Mouse (Mus musculus) adrenal gland, postnatal 14 days (tissue): ENCODE data around the gene Ptprcap. TPM values are rescaled to one million over a fixed set of nuclear protein-coding genes. Genes with fewer than 3 reads are reported as not detected.
"Not testable (repeated sequence)": the region's sequence is repeated elsewhere in the genome, so short reads cannot be mapped to it uniquely, and the experiment has no call there.

ENCODE experiments used
- DNase-seq: peaks from one replicate; pipeline ENCODE4 v3.0.0; 2021; ENCODE audit warnings: mixed read lengths
- total RNA-seq: library from RNA; stranded (reverse); gene quantifications from 2 replicates; pipeline ENCODE4 v1.2.3, GENCODE M21; 2021

Ptprcap gene
- total RNA-seq, 1 experiment from 2014 or later, result 4.4 TPM

GRCm38 (mm10) chr19:4125741-4126696, 27.4 kb upstream of the Ptprcap start, which contains the start of gene Aip:
Aip (minus strand) TSS chr19:4125858.
- peak; percentile 99 for DNase-seq

DNA sequence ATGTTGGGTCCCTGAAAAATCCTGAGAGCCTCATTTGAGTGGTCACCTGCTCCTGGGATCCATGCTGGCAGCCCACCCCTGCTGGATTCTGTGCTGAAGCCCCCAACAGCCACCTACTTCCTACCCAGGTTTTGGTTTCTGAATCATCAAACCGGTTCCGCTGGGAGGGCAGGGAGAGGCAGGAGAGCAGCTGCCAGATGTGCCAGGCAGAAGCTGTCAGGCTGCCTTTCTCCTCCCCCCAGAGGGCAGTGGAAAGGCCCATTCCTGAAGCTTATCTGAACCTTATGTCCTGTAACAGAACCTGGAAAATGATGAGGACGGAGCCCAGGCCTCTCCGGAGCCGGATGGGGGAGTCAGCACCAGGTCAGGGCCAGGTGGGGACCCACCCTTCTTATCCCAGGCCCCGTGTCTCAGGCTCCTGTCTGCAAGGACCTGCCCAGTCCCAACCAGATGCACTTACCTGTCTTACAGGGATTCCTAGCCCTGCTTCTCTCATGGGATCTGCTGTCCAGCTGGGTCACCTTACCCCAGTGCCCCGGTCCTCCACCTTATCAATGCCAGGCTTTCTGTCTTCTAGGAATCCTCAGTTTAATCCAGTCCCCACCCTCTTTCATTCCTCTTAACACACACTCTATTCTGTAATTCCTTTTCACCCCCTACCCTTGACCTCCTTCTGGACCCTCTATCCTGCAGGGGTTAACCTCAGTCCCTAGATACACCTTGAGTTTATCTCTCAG, 26.5 kb upstream of the Ptprcap start:
- DNase-seq, result peak; percentile 52

DNA sequence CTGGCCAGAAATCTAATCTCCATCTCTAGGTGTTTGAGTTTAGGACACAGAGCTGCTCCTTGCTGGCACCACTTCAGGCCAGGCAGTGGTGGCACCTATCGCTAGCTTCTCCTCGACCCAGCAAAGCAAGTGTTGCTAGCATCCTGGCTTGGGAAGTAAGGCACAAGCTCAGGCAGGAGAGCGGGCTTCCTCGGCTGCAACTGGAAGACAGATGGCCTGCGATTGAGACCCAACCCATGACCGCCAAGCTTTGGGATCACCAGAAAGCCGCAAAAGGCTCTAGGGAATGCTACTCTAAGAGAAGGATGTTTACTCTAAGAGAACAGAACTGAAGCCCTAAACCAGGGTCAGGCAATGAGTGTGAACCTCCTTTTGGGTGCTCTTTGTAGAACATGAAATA, 23.9 kb upstream of the Ptprcap start:
- no peak for DNase-seq

DNA sequence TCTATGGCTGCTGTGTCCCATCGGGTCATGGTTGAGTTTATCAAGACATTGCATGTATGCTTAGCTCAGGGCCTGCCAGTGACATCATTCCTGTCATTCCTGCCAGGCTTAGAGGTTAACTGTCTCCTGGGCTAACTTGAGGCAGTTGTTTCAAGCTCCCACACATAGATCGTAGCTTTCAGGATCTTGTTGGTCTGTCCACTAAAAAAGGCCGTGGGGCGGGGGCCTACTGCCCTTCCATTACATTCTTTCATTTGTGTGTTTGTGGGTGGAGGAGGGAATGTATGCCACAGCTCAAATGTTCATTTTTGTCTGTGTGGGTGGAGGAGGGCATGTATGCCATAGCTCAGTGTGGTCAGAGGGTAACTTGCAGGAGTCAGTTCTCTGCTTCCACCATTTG, 23.3 kb upstream of the Ptprcap start:
- DNase-seq, result no peak

DNA sequence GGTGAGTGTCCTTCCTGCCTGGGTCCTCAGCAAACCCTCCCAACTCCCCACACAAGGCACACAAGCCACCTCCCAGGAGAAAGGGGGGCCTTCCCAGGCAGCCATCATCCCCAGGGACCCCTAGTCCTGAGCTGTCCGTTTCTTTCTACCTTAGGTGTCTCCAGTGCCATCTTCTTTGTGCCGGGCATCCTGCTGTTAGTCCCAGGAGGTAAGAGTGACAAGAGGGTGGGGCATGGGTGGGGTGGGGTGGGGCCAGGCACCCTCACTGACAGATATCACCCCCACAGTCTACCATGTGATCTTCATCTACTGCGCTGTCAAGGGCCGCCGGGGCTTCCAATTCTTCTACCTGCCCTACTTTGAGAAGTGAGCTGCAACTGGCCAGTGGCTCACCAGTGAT, 22.3 kb upstream of the Ptprcap start:
- DNase-seq, result no peak

GRCm38 (mm10) chr19:4131768-4132167, 21.6 kb upstream of the Ptprcap start:
- no peak for DNase-seq

GRCm38 (mm10) chr19:4134354-4134753, 19.1 kb upstream of the Ptprcap start:
- no peak for DNase-seq

DNA sequence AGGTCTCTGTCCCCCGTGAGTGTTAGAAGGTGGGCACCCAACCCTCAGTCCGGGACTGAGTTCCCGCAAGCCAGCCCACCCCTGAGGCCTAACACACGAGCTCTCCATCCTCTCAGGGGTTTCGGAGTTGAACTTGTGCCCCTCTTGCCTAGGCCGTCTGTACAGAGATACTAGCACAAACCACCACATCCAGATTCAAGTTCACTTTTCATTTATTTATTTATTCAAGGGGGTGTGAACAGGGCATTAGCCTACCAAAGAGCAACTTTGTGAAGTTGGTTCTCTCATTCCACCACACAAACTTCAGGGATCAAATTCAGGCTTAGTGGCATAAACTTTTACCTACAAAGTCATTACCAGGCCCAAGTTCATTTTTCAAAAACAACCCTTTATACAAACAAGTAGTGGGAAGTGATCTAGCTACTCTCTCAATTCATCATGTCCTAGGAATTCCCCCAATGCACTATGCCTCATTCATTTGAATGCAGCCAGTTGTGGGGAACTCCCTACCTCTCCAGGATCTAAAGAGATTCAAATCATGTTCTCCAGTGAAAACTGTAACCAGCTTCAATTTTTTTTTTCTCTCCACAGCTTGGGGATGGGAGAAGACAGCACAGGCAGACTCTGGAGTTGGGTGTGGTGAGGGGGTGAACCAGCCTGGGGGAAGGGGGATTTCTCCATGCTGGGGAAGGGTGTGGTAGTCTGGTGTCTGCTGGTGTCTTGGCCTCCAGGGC, 18.0 kb upstream of the Ptprcap start:
- DNase-seq, result not testable (repeated sequence)

GRCm38 (mm10) chr19:4135963-4136345, 17.4 kb upstream of the Ptprcap start:
- DNase-seq, result not testable (repeated sequence)

GRCm38 (mm10) chr19:4136463-4136862, 16.9 kb upstream of the Ptprcap start:
- no peak for DNase-seq

DNA sequence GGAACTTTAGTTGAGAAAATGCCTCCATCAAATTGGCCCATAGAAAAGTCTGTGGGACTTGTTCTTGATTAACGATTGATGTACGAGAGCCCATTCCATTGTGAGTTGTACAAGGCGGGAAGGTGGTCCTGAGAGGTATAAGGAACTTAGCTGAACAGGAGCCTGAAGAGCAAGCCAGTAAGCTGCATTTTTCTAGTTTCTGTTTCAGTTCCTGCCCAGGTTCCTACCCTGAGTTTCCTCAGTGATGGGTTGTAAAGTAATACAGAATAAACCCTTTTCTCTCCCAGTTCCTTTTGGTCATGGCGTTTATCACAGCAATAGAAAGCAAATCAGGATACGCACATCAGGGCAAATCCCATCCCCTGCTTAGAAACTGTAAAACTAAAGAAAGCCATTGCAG, 15.5 kb upstream of the Ptprcap start:
- DNase-seq, result no peak

DNA sequence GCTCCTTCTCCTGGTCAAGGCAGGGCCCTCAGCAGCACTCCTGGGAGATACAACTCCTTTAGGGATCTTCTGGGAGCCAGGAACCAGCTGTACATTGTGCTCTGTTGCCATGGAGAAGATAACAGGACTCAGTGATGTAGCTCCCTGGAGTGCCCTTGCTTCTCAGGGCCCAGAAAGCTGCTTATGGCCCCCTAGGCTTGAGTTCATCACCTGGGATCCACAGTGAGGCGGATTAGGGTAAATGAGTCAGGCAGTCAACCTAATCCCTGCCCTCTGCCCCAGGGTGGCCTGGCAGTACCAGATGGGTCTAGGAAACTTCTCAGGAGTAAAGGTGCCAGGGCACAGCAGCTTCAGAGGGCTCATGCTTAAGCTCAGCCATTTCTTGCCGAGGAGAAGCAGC, 14.0 kb upstream of the Ptprcap start, which contains the start of gene Gpr152:
Gene Gpr152 (plus strand): TSS at position 342 of the 400 bp plus-strand sequence.
- DNase-seq, result no peak

DNA sequence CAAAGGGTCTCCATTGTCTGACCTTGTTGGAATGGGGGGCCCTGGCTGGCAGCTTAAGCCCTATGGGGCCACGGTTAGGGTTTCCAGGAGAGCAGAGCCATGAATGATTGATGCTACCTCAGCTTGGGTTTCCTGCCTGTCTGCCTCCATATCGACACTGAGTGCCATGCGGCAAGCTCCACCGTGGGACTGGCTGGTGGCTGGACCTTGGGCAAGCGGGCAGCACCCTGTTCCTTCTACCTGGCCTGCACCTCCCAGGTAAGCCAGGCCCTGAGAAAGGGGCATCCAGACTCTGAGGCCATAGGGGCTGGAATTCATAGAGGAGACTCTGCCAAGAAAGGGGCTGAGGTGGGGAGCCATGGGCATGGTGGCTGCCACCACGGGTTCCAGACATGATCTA, 13.3 kb upstream of the Ptprcap start:
- DNase-seq, result no peak

DNA sequence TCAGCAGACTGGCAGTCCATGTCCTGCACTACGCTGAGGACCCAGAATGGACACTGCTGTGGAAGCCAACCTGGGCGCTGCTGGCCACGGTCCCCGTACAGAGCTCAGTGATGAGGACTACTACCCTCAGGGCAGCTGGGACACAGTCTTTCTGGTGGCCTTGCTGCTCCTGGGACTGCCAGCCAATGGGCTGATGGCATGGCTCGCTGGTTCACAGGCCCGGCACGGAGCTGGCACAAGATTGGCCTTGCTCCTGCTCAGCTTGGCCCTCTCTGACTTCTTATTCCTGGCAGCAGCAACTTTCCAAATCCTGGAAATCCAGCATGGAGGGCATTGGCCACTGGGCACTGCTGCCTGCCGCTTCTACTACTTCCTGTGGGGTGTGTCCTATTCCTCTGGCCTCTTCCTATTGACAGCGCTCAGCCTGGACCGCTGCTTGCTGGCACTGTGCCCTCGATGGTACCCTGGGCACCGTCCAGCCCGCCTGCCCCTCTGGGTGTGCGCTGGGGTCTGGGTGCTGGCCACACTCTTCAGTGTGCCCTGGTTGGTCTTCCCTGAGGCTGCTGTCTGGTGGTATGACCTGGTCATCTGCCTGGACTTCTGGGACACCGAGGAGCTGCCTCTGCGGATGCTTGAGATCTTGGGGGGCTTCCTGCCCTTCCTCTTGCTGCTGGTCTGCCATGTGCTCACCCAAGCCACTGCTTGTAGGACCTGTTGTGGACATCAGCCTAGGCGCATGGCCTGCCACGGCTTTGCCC, 10.8 kb upstream of the Ptprcap start:
- DNase-seq, result no peak

GRCm38 (mm10) chr19:4143759-4144268, 9.6 kb upstream of the Ptprcap start, which contains the start of gene Cabp4:
Cabp4 (minus strand) TSS chr19:4144033.
- DNase-seq, result no peak

DNA sequence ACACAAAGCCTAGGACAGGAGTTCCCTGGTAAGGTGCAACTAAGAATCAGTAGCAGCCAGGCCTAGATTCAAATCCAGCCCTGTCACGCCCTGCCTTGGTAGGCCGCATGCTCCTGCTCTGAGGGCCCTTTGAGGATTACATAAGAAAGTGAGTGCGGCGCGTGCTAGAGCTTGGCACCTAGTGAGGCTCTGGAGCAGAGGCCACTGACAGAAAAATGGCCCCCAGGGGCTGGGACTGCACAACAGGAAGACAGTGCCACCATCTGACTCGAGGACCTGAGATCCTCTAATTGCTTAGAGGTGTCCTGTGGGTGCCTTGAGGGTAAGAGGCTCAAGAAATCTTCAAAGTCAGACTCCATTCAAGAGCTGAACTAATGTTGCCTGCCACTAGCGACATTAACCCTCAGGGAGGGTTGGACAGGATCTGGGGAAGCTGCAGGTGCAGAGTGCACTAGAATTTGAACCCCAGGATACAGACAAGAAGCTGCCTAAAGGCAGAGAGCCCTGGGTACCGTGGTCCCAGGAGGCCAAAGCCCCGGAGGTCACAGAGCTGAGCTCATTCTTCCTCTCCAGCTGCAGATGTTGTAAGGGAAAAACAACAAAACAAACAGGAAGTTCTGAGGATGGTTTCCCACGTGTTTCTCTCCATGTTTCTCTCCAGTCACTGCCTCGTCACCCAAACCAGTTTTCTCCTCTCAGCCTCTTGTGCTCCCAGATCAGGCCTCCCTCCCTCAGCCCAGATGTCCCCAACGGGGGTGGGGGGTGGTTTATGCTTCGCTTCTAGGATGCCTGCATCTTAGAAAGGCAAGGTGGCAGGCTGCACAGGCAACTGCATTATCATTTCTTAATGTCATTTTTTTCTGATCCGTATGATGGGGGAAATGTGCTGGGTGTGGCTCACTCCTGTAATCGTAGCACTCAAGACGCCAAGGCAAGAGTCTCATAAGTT, 8.6 kb upstream of the Ptprcap start:
- DNase-seq, result peak; percentile 64

GRCm38 (mm10) chr19:4145936-4146335, 7.5 kb upstream of the Ptprcap start:
- DNase-seq, result no peak

DNA sequence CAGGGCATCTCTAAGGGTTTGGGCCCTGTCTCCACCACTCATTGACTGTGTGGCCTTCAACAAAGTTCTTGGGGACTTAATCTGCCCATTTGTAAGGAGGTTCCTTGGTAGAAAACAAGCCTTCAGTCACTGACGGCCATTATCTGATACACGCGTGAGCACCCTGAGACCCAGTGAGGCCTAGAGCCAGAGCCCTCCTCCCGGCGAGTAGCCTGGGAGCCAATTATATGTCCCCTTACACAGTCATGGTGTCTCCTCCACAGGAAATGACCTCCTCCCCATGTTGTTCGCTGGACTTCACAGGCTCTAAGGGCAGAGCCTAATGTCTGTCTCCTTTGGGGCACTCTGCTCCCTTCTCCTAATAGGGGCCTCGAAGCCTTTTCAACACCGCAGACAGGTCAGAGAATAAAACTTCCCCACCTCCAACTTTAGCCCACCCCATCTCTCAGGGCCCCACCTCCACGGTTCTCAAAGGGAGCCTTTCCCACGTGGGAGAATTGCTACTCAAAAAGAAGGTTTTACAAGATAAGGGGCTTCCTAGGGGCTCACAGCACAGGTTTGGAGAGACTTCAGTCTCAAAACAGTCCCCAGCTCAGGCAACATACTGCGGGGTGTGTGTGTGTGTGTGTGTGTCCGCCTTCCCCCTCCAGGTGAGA, 6.9 kb upstream of the Ptprcap start:
- no peak for DNase-seq

GRCm38 (mm10) chr19:4147022-4147405, 6.4 kb upstream of the Ptprcap start:
- DNase-seq, result no peak
